Mouse (Mus musculus) erythroblast, embryonic 14.5 days (primary cell): Measurements from ENCODE around the gene Epyc.

Source experiments
- GATA1 ChIP-seq: IDR thresholded peaks from 2 replicates; pipeline ENCODE4 v1.6.1; 2012; ENCODE audit warnings: low read length, inconsistent platforms, mixed read lengths
- TAL1 ChIP-seq: IDR thresholded peaks from 3 replicates; pipeline ENCODE4 v1.6.1; 2012; ENCODE audit warnings: low read length, inconsistent platforms, mixed read lengths

GRCm38 (mm10) chr10:97689425-97689824 lies 45.6 kb downstream of the Epyc start:
- TF ChIP-seq GATA1, result no peak
- TF ChIP-seq TAL1, result no peak
